Mouse (Mus musculus) liver, adult 2 months (tissue): ENCODE results near the gene Serinc3. TPM values are rescaled to one million over a fixed set of nuclear protein-coding genes. Genes with fewer than 3 reads are reported as not detected.

Experiments used
- DNase-seq: peaks from one replicate; pipeline ENCODE4 v3.0.0-alpha.2; 2011; ENCODE audit warnings: low read depth, low spot score; ENCODE audit errors: extremely low read depth
- H3K27ac ChIP-seq: fragments of 200-500 bp; replicated peaks from 2 replicates; pipeline ENCODE4 v1.5.1; 2012; ENCODE audit warnings: low read depth, mild to moderate bottlenecking, control low read depth, inconsistent platforms, low read length; ENCODE audit not compliant: insufficient read depth
- H3K27me3 ChIP-seq: fragments of 200-500 bp; 2 replicates; pipeline ENCODE4 v1.6.1; 2012; ENCODE audit warnings: mild to moderate bottlenecking, moderate library complexity, low read length, inconsistent platforms; ENCODE audit not compliant: control insufficient read depth, insufficient read depth
- H3K36me3 ChIP-seq: fragments of 200-500 bp; 2 replicates; pipeline ENCODE4 v1.6.1; 2012; ENCODE audit warnings: low read length, inconsistent platforms; ENCODE audit not compliant: control insufficient read depth, insufficient read depth
- H3K4me1 ChIP-seq: fragments of 200-500 bp; 2 replicates; pipeline ENCODE4 v1.6.1; 2011; ENCODE audit warnings: low read length; ENCODE audit not compliant: control insufficient read depth, insufficient read depth
- H3K4me3 ChIP-seq: fragments of 200-500 bp; 2 replicates; pipeline ENCODE4 v1.5.1; 2011; ENCODE audit warnings: low read depth, mild to moderate bottlenecking, control low read depth, low read length, moderate library complexity; ENCODE audit not compliant: insufficient read depth
- H3K79me2 ChIP-seq: fragments of 200-500 bp; 2 replicates; pipeline ENCODE4 v1.6.1; 2012; ENCODE audit warnings: inconsistent platforms, mild to moderate bottlenecking, low read length, moderate library complexity; ENCODE audit not compliant: control insufficient read depth, insufficient read depth
- H3K9ac ChIP-seq: fragments of 200-500 bp; 2 replicates; pipeline ENCODE4 v1.6.1; 2012; ENCODE audit warnings: low read depth, mild to moderate bottlenecking, control low read depth, inconsistent platforms, low read length
- CTCF ChIP-seq: fragments of 200-500 bp; IDR thresholded peaks from 2 replicates; pipeline ENCODE4 v1.5.1; 2011; ENCODE audit warnings: low read depth, low read length, control low read depth
- POLR2A ChIP-seq: fragments of 200-500 bp; IDR thresholded peaks from 2 replicates; pipeline ENCODE4 v1.6.1; 2011; ENCODE audit warnings: low read length, control low read depth; ENCODE audit not compliant: insufficient read depth; ENCODE audit errors: extremely low read depth
- WGBS: fragments of 180-500 bp; shearing (Covaris S2); methylation state at CpG from one replicate; pipeline ENCODE4 v1.1.7; 2018; 5-methylcytosine and 5-hydroxymethylcytosine counted together
- polyA plus RNA-seq: library from polyadenylated mRNA; depleted of rRNA; stranded (reverse); fragments of >200 nt; gene quantifications from 2 replicates; pipeline ENCODE4 v1.2.3, GENCODE M21; 2012; rRNA removed
- total RNA-seq: library from RNA; depleted of rRNA; stranded (reverse); fragments of >200 nt; gene quantifications from 2 replicates; pipeline ENCODE4 v1.2.3, GENCODE M21; 2014; rRNA removed

Serinc3 gene
- total and polyA plus RNA-seq, 2 experiments: 122 to 123 TPM

- WGBS: 6% methylated on average over 11 of the region's 11 CpGs
- DNase-seq: peak; percentile 91
- peaks cover 20% of the 10 kb centered on the region for H3K4me1 ChIP-seq
- peak overlapping the region; percentile 44 for H3K4me3 ChIP-seq
- no peaks in the 10 kb centered on the region for H3K79me2 ChIP-seq
- TF ChIP-seq CTCF: 0 out of 2 replicates have a peak, but pooled peaks have one; percentile 10
- TF ChIP-seq POLR2A: peak; percentile 58
- peak overlapping the region; percentile 84 for H3K9ac ChIP-seq
- H3K36me3 ChIP-seq: peaks cover 12% of the 10 kb centered on the region
- H3K27me3 ChIP-seq: no peaks in the 10 kb centered on the region
- H3K27ac ChIP-seq: peak overlapping the region; percentile 98
Observed at GRCm38 (mm10) chr2:163575248-163575647, 69.7 kb downstream of the Serinc3 start.

- Histone ChIP-seq H3K79me2 (no peaks in the 10 kb centered on the region), H3K27ac (peak overlapping the region; percentile 98), H3K9ac (0 out of 2 replicates have a peak overlapping the region, but pooled peaks have one; percentile 14), H3K4me1 (peaks cover 17% of the 10 kb centered on the region), H3K27me3 (no peaks in the 10 kb centered on the region), H3K36me3 (peaks cover 22% of the 10 kb centered on the region), H3K4me3 (no peak overlapping the region)
- 20% methylated on average over 3 of the region's 3 CpGs for WGBS
- peak; percentile 69 for DNase-seq
- TF ChIP-seq POLR2A (no peak), CTCF (no peak)
Observed at GRCm38 (mm10) chr2:163574321-163574720, 70.6 kb downstream of the Serinc3 start.

Other genes starting within 250 kb of the Serinc3 start
- 0.07 and 0.09 TPM in 2 replicates for gene Jph2, start 247.1 kb downstream of the Serinc3 start, total RNA-seq
- gene Jph2, start 247.1 kb downstream of the Serinc3 start, polyA plus RNA-seq: 0.07 and 0.10 TPM in 2 replicates
- 21.9 and 22.6 TPM in 2 replicates for gene Oser1, start 220.4 kb downstream of the Serinc3 start, total RNA-seq
- gene Oser1, start 220.4 kb downstream of the Serinc3 start, polyA plus RNA-seq: 8.0 and 8.3 TPM in 2 replicates
- gene Gdap1l1, start 206.7 kb downstream of the Serinc3 start, total RNA-seq: 0.07 TPM in 1 of 2 replicates, not detected in the other
- not detected in 2 replicates for gene Gdap1l1, start 206.7 kb downstream of the Serinc3 start, polyA plus RNA-seq
- gene Fitm2, start 172.5 kb downstream of the Serinc3 start, total RNA-seq: 19.5 and 20.1 TPM in 2 replicates
- 19.8 and 20.9 TPM in 2 replicates for gene Fitm2, start 172.5 kb downstream of the Serinc3 start, polyA plus RNA-seq
- gene R3hdml, start 152.8 kb downstream of the Serinc3 start, total RNA-seq: not detected in 2 replicates
- gene R3hdml, start 152.8 kb downstream of the Serinc3 start, polyA plus RNA-seq: not detected in 2 replicates
- 164 and 213 TPM in 2 replicates for gene Hnf4a, start 138.3 kb downstream of the Serinc3 start, total RNA-seq
- gene Hnf4a, start 138.3 kb downstream of the Serinc3 start, polyA plus RNA-seq: 260 and 313 TPM in 2 replicates
- gene Ttpal, start 42.8 kb downstream of the Serinc3 start, total RNA-seq: 9.3 and 9.7 TPM in 2 replicates
- 8.1 and 12.4 TPM in 2 replicates for gene Ttpal, start 42.8 kb downstream of the Serinc3 start, polyA plus RNA-seq
- 13.2 and 17.2 TPM in 2 replicates for gene Pkig, start 13.3 kb upstream of the Serinc3 start, total RNA-seq
- gene Pkig, start 13.3 kb upstream of the Serinc3 start, polyA plus RNA-seq: 35.0 and 35.2 TPM in 2 replicates
- gene Ada, start 105.1 kb upstream of the Serinc3 start, total RNA-seq: 1.9 TPM in 2 replicates
- gene Ada, start 105.1 kb upstream of the Serinc3 start, polyA plus RNA-seq: 0.73 and 0.80 TPM in 2 replicates
- gene Ccn5, start 175.7 kb upstream of the Serinc3 start, total RNA-seq: 0.07 and 0.09 TPM in 2 replicates
- gene Ccn5, start 175.7 kb upstream of the Serinc3 start, polyA plus RNA-seq: 0.21 and 0.23 TPM in 2 replicates
- gene Kcnk15, start 208.5 kb upstream of the Serinc3 start, total RNA-seq: not detected in 2 replicates
- gene Kcnk15, start 208.5 kb upstream of the Serinc3 start, polyA plus RNA-seq: not detected in 2 replicates